Mouse (Mus musculus): Measurements from ENCODE around the gene Hrh3.

The Hrh3 gene

GRCm38 (mm10) chr2:180103978-180104658 is at the start of gene Hrh3:
Gene Hrh3, minus strand, starts transcription at chr2:180104488.
- peak; percentile 91 for DNase-seq (ENCODE audit: low spot score)

- DNase-seq (ENCODE audit: low spot score) = no peak
These were observed 44.3 kb upstream of the Hrh3 start for GRCm38 (mm10) chr2:180148551-180148950.

- DNase-seq (ENCODE audit: low spot score) = no peak
These were observed 43.1 kb upstream of the Hrh3 start for GRCm38 (mm10) chr2:180147379-180147778.

GRCm38 (mm10) chr2:180146091-180146490 is 41.8 kb upstream of the Hrh3 start:
- DNase-seq (ENCODE audit: low spot score) = no peak

- DNase-seq (ENCODE audit: low spot score) = no peak
These were observed 31.1 kb upstream of the Hrh3 start for GRCm38 (mm10) chr2:180135414-180135813.

- no peak for DNase-seq (ENCODE audit: low spot score)
These were observed 29.6 kb upstream of the Hrh3 start for GRCm38 (mm10) chr2:180133911-180134310.

GRCm38 (mm10) chr2:180133231-180133630 is 28.9 kb upstream of the Hrh3 start:
- no peak for DNase-seq (ENCODE audit: low spot score)

- DNase-seq (ENCODE audit: low spot score) = no peak
These were observed 23.4 kb upstream of the Hrh3 start for GRCm38 (mm10) chr2:180127675-180128074.

GRCm38 (mm10) chr2:180126195-180126594 is 21.9 kb upstream of the Hrh3 start:
- no peak for DNase-seq (ENCODE audit: low spot score)

GRCm38 (mm10) chr2:180124192-180124591 is 19.9 kb upstream of the Hrh3 start:
- DNase-seq (ENCODE audit: low spot score) = no peak

GRCm38 (mm10) chr2:180120292-180120761 is 16.0 kb upstream of the Hrh3 start:
- DNase-seq (ENCODE audit: low spot score) = no peak

GRCm38 (mm10) chr2:180119439-180120291 is 15.4 kb upstream of the Hrh3 start:
- no peak for DNase-seq (ENCODE audit: low spot score)

- DNase-seq (ENCODE audit: low spot score) = peak; percentile 100
These were observed 14.6 kb upstream of the Hrh3 start, which contains the start of gene Osbpl2 for GRCm38 (mm10) chr2:180118661-180119438. Gene Osbpl2, plus strand, starts transcription at chr2:180119306.

- DNase-seq (ENCODE audit: low spot score) = no peak
These were observed 13.4 kb upstream of the Hrh3 start for GRCm38 (mm10) chr2:180117485-180118194.

GRCm38 (mm10) chr2:180116741-180117484 is 12.6 kb upstream of the Hrh3 start:
- no peak for DNase-seq (ENCODE audit: low spot score)

GRCm38 (mm10) chr2:180116081-180116493 is 11.8 kb upstream of the Hrh3 start:
- DNase-seq (ENCODE audit: low spot score) = no peak

GRCm38 (mm10) chr2:180115279-180115678 is 11.0 kb upstream of the Hrh3 start:
- DNase-seq (ENCODE audit: low spot score) = no peak

GRCm38 (mm10) chr2:180113909-180114890 is 9.9 kb upstream of the Hrh3 start:
- peak; percentile 43 for DNase-seq (ENCODE audit: low spot score)

GRCm38 (mm10) chr2:180108285-180108684 is 4.0 kb upstream of the Hrh3 start:
- DNase-seq (ENCODE audit: low spot score) = no peak

- DNase-seq (ENCODE audit: low spot score) = no peak
These were observed 2.8 kb upstream of the Hrh3 start for GRCm38 (mm10) chr2:180107081-180107480.
